Mouse (Mus musculus) cerebellum, adult 2 months (tissue): ENCODE measurements at regions not wholly inside any gene's neighbourhood (a gene's known extent, or its start where the extent isn't known, plus 50 kb on each side); places are given as distances from the start of the nearest gene placed in this dataset.

ENCODE experiments used
- CTCF ChIP-seq: fragments of 200-500 bp; IDR thresholded peaks from 2 replicates; pipeline ENCODE4 v1.5.1; 2011; ENCODE audit warnings: low read depth, mild to moderate bottlenecking, control low read depth, low read length, moderate library complexity, borderline replicate concordance; ENCODE audit not compliant: insufficient read depth
- POLR2A ChIP-seq: fragments of 200-500 bp; IDR thresholded peaks from 2 replicates; pipeline ENCODE4 v1.6.1; 2011; ENCODE audit warnings: low read length, control low read depth, borderline replicate concordance; ENCODE audit not compliant: insufficient read depth

- TF ChIP-seq POLR2A (no peak), CTCF (no peak)
These were observed 130.8 kb downstream of the Pja1 start for GRCm38 (mm10) chrX:99340223-99340622.
